Mouse (Mus musculus) monocyte, adult 59 days (primary cell): ENCODE data around the gene Dok1. TPM values are rescaled to one million over a fixed set of nuclear protein-coding genes. Genes with fewer than 3 reads are reported as not detected.

ENCODE experiments used
- total RNA-seq, 2 experiments: library from RNA; stranded (reverse); gene quantifications; one replicate each; pipeline ENCODE4 v1.2.4; 2023

The Dok1 gene
- 10 to 100 TPM; 54.7 to 55.2 TPM for total RNA-seq

DNA sequence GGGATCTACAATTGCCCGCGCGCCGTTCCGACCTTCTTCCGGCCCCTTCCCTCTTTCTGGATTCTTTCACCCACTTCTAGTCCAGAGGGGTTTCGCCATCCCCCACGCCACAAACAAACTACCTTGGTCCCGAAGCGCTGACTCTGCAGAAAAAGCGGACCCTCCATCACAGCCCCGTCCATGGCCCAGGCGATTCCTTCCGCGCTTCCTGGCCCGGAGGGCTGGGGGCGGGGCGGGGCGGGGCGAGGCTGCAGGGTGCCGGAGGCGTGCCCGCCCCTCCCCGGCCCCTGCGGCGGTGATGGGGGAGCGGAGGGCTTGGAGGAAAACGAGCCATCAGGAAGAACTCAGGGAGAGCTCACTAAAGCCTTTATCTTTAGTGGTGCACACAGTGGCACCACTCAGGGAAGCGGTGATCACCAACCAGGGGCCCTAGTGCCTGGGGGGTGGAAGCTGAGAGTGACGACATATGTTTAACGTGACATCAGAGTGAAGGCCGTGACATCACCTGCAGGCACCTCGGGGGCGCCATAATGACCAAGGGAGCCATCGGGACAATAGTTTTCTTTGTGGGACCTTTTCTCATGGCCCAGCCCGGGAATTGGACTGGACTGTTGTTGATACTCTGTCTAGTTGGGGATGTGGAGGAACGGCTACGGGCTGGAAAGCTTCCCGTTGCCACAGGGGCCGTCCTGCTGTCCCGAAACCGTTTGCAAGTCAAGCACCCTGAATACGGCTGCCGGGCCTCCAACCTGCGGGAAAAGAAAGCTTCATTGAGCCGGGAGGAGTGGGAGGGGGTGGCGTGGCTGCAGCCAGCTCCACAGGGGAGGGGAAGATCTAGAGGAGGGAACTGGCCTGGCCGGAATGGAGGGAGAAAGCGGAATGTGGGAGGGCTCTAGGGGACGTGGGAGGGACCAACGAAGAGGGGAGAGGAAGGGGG, at the start of gene Dok1, which contains the start of gene Loxl3:
TSS of gene Dok1 (minus strand) at position 223 of the 937 bp plus-strand sequence.
TSS of gene Loxl3 (plus strand) at position 925 of the 937 bp plus-strand sequence.

GRCm38 (mm10) chr6:83077630-83078323, 44.5 kb upstream of the Dok1 start, which contains the start of gene Pcgf1:
Gene Pcgf1 (plus strand): TSS chr6:83077869.

GRCm38 (mm10) chr6:83070247-83070310, 36.8 kb upstream of the Dok1 start, which contains the start of gene Tlx2:
Gene Tlx2 (minus strand): TSS chr6:83070293.

GRCm38 (mm10) chr6:83057790-83058189, 24.5 kb upstream of the Dok1 start, which contains the start of gene Dqx1:
Gene Dqx1 (plus strand): TSS chr6:83057844.

DNA sequence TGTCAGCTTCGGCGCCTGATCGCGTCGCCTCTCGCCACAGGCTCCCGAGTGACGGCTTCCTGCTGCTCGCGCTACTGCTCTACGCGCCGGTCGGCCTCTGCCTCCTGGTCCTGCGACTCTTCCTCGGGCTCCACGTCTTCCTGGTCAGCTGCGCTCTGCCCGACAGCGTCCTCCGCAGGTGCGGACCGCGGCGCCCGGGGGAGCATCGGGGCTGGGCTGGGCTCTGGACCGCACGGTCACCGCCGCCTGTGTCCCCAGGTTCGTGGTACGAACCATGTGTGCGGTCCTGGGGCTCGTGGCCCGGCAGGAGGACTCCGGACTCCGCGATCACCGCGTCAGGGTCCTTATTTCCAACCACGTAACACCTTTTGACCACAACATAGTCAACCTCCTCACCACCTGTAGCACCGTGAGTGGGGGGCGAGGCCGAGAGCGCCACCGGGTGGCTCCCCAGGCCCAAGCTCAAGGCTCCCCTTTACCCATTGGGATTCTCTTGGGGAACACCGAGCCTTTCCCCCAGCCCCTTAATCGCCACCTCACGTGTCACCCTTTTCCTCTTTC, 21.7 kb upstream of the Dok1 start, which contains the start of gene Htra2:
TSS of gene Htra2 (minus strand) at position 403 of the 561 bp plus-strand sequence.

DNA sequence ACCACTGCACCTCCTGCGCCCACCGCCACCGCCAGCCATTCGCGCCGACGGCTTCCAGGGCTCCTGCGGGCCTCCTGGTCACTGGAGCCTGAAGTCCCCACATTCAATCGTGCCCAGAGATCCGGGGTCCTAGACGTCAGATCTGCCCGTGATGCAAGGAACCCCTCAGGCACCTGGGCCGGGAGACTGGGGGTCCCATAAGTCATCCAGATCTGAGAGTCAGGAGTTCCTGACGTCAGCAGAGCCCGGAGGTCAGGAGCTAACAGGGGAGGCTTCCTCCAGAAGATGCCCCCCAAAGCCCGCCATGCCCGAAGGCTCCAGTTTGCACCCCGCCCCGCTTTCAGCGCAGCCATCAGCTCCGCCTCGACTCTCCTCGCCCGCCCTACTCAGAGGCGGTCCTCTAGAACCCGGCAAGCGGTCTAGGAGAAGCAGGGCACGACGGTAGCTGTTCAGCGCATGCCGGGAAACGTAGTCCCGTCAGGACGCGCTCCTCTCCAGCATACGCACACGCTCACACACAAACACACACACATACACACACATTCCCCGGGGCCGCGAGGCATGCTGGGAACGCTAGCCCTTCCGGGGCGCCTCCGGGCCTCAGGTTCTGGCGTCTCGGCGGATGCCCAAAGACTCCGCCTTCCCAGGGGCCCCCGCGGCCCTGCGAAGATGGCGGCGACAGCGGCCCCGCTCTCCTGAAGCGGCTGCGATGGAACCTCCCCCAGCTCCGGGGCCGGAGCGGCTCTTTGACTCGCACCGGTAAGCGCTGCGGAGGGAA, 21.0 kb upstream of the Dok1 start, which contains the start of gene Aup1:
TSS of gene Aup1 (plus strand) at position 448 of the 778 bp plus-strand sequence.

Other genes with a start within 250 kb of the Dok1 start
- gene Sema4f, start 93.7 kb downstream of the Dok1 start, total RNA-seq = under 1 TPM; 0.27 to 0.60 TPM
- 1 to 10 TPM; 1.8 to 2.7 TPM for gene M1ap, start 86.6 kb downstream of the Dok1 start, total RNA-seq
- 1 to 10 TPM; 2.1 to 2.2 TPM for gene Loxl3, start 702 bp upstream of the Dok1 start, total RNA-seq
- 100 to 1,000 TPM; 353 to 380 TPM for gene Aup1, start 21.1 kb upstream of the Dok1 start, total RNA-seq
- 100 to 1,000 TPM in 1 of 2 experiments, 10 to 100 TPM in 1; 94.4 to 101 TPM for gene Htra2, start 21.8 kb upstream of the Dok1 start, total RNA-seq
- 1 to 10 TPM; 6.2 to 6.5 TPM for gene Dqx1, start 24.4 kb upstream of the Dok1 start, total RNA-seq
- not detected for gene Tlx2, start 36.8 kb upstream of the Dok1 start, total RNA-seq
- 10 to 100 TPM; 22.7 to 26.8 TPM for gene Pcgf1, start 44.4 kb upstream of the Dok1 start, total RNA-seq
- not detected for gene Lbx2, start 52.9 kb upstream of the Dok1 start, total RNA-seq
- 1 to 10 TPM; 6.0 to 8.2 TPM for gene Ccdc142, start 68.1 kb upstream of the Dok1 start, total RNA-seq
- 1 to 10 TPM; 5.8 to 6.9 TPM for gene Gm42688, start 68.1 kb upstream of the Dok1 start, total RNA-seq
- 10 to 100 TPM; 23.5 to 23.7 TPM for gene Mrpl53, start 75.6 kb upstream of the Dok1 start, total RNA-seq
- 10 to 100 TPM; 34.1 to 37.5 TPM for gene Mogs, start 82.0 kb upstream of the Dok1 start, total RNA-seq
- 10 to 100 TPM; 23.8 to 26.6 TPM for gene Wbp1, start 88.1 kb upstream of the Dok1 start, total RNA-seq
- gene Ino80b, start 92.0 kb upstream of the Dok1 start, total RNA-seq = 10 to 100 TPM; 26.6 to 28.6 TPM
- gene Rtkn, start 102.0 kb upstream of the Dok1 start, total RNA-seq = under 1 TPM in 1 of 2 experiments, not detected in 1; 0.30 TPM
- under 1 TPM in 1 of 2 experiments, not detected in 1; 0.34 TPM for gene Wdr54, start 122.9 kb upstream of the Dok1 start, total RNA-seq
- not detected for gene 1700003E16Rik, start 122.9 kb upstream of the Dok1 start, total RNA-seq
- 100 to 1,000 TPM; 127 TPM for gene Dctn1, start 132.4 kb upstream of the Dok1 start, total RNA-seq
- gene Slc4a5, start 186.4 kb upstream of the Dok1 start, total RNA-seq = not detected